Mouse (Mus musculus): ENCODE results near the gene Trappc13. TPM values are rescaled to one million over a fixed set of nuclear protein-coding genes. Genes with fewer than 3 reads are reported as not detected.

Gene Trappc13
- polyA plus RNA-seq, 1 experiment from 2014 or later = 60.5 TPM

- no peak for ATAC-seq (ENCODE audit: low FRiP score, low TSS enrichment)
- H3K4me1 ChIP-seq (ENCODE audit: insufficient read depth, low read length) = peaks cover 9% of the 10 kb centered on the region
- 75% methylated on average over 20 of the region's 20 CpGs for WGBS
These were observed 54.4 kb downstream of the Trappc13 start for GRCm38 (mm10) chr13:104123662-104124381.

GRCm38 (mm10) chr13:104122078-104122840 is 56.0 kb downstream of the Trappc13 start:
- ATAC-seq (ENCODE audit: low FRiP score, low TSS enrichment) = peak; percentile 91
- Histone ChIP-seq H3K9ac (replicated peaks; ENCODE audit: low read length) (peak overlapping the region; percentile 46), H3K36me3 (ENCODE audit: insufficient read depth, low read length) (0 out of 2 replicates have a peak, but pooled peaks cover 2% of the 10 kb centered on the region), H3K9me3 (ENCODE audit: low read length) (no peaks in the 10 kb centered on the region), H3K27ac (ENCODE audit: low read length) (peak overlapping the region; percentile 29; the same call in 1 of the 2 replicates), H3K4me1 (ENCODE audit: insufficient read depth, low read length) (peaks cover 9% of the 10 kb centered on the region), H3K27me3 (ENCODE audit: insufficient read depth, low read length) (no peaks in the 10 kb centered on the region), H3K4me3 (ENCODE audit: low read length) (peak overlapping the region; percentile 23; the same call in 1 of the 2 replicates), H3K4me2 (replicated peaks; ENCODE audit: low read depth, low read length) (peak overlapping the region; percentile 45)
- 22% methylated on average over 17 of the region's 17 CpGs for WGBS

More at GRCm38 (mm10) chr13:104123662-104124381, 54.4 kb downstream of the Trappc13 start:
- H3K4me3 ChIP-seq (ENCODE audit: low read length) = no peak overlapping the region
- no peaks in the 10 kb centered on the region for H3K27me3 ChIP-seq (ENCODE audit: insufficient read depth, low read length)
- no peak overlapping the region for H3K4me2 ChIP-seq (replicated peaks; ENCODE audit: low read depth, low read length)
- no peak overlapping the region for H3K9ac ChIP-seq (replicated peaks; ENCODE audit: low read length)
- H3K27ac ChIP-seq (ENCODE audit: low read length) = no peak overlapping the region
- H3K36me3 ChIP-seq (ENCODE audit: insufficient read depth, low read length) = no peaks in the 10 kb centered on the region
- no peaks in the 10 kb centered on the region for H3K9me3 ChIP-seq (ENCODE audit: low read length)

- Histone ChIP-seq H3K27ac (ENCODE audit: low read length) (no peak overlapping the region), H3K4me1 (ENCODE audit: insufficient read depth, low read length) (no peaks in the 10 kb centered on the region), H3K9me3 (ENCODE audit: low read length) (no peaks in the 10 kb centered on the region), H3K27me3 (ENCODE audit: insufficient read depth, low read length) (no peaks in the 10 kb centered on the region), H3K4me2 (replicated peaks; ENCODE audit: low read depth, low read length) (no peak overlapping the region), H3K4me3 (ENCODE audit: low read length) (no peak overlapping the region), H3K9ac (replicated peaks; ENCODE audit: low read length) (no peak overlapping the region), H3K36me3 (ENCODE audit: insufficient read depth, low read length) (0 out of 2 replicates have a peak, but pooled peaks cover 5% of the 10 kb centered on the region)
- WGBS = 95% methylated on average over 2 of the region's 2 CpGs
- ATAC-seq (ENCODE audit: low FRiP score, low TSS enrichment) = no peak
These were observed 63.4 kb downstream of the Trappc13 start for GRCm38 (mm10) chr13:104114827-104115226.

GRCm38 (mm10) chr13:104113782-104114181 is 64.5 kb downstream of the Trappc13 start:
- H3K36me3 ChIP-seq (ENCODE audit: insufficient read depth, low read length) = 0 out of 2 replicates have a peak, but pooled peaks cover 5% of the 10 kb centered on the region
- no peaks in the 10 kb centered on the region for H3K9me3 ChIP-seq (ENCODE audit: low read length)
- no peak overlapping the region for H3K27ac ChIP-seq (ENCODE audit: low read length)
- no peak overlapping the region for H3K4me3 ChIP-seq (ENCODE audit: low read length)
- no peak for ATAC-seq (ENCODE audit: low FRiP score, low TSS enrichment)
- H3K9ac ChIP-seq (replicated peaks; ENCODE audit: low read length) = no peak overlapping the region
- H3K27me3 ChIP-seq (ENCODE audit: insufficient read depth, low read length) = no peaks in the 10 kb centered on the region
- H3K4me1 ChIP-seq (ENCODE audit: insufficient read depth, low read length) = no peaks in the 10 kb centered on the region; the same call in 1 of the 2 replicates
- 86% methylated on average over 4 of the region's 4 CpGs for WGBS
- H3K4me2 ChIP-seq (replicated peaks; ENCODE audit: low read depth, low read length) = no peak overlapping the region

- Histone ChIP-seq H3K9me3 (ENCODE audit: low read length) (no peaks in the 10 kb centered on the region), H3K9ac (replicated peaks; ENCODE audit: low read length) (no peak overlapping the region), H3K4me3 (ENCODE audit: low read length) (no peak overlapping the region), H3K36me3 (ENCODE audit: insufficient read depth, low read length) (0 out of 2 replicates have a peak, but pooled peaks cover 2% of the 10 kb centered on the region), H3K4me2 (replicated peaks; ENCODE audit: low read depth, low read length) (no peak overlapping the region), H3K27me3 (ENCODE audit: insufficient read depth, low read length) (no peaks in the 10 kb centered on the region), H3K4me1 (ENCODE audit: insufficient read depth, low read length) (peaks cover 5% of the 10 kb centered on the region; the same call in 1 of the 2 replicates), H3K27ac (ENCODE audit: low read length) (no peak overlapping the region)
- no peak for ATAC-seq (ENCODE audit: low FRiP score, low TSS enrichment)
- WGBS = 66% methylated on average over 12 of the region's 12 CpGs
These were observed 65.9 kb downstream of the Trappc13 start for GRCm38 (mm10) chr13:104112266-104112900.

- Histone ChIP-seq H3K4me3 (ENCODE audit: low read length) (peak overlapping the region; percentile 93), H3K27ac (ENCODE audit: low read length) (no peak overlapping the region), H3K36me3 (ENCODE audit: insufficient read depth, low read length) (no peaks in the 10 kb centered on the region), H3K9me3 (ENCODE audit: low read length) (no peaks in the 10 kb centered on the region), H3K4me1 (ENCODE audit: insufficient read depth, low read length) (peaks cover 5% of the 10 kb centered on the region; the same call in 1 of the 2 replicates), H3K4me2 (replicated peaks; ENCODE audit: low read depth, low read length) (peak overlapping the region; percentile 100), H3K9ac (replicated peaks; ENCODE audit: low read length) (peak overlapping the region; percentile 77; the same call in 1 of the 2 replicates), H3K27me3 (ENCODE audit: insufficient read depth, low read length) (no peaks in the 10 kb centered on the region)
- WGBS = 37% methylated on average over 7 of the region's 7 CpGs
- ATAC-seq (ENCODE audit: low FRiP score, low TSS enrichment) = no peak
These were observed 67.7 kb downstream of the Trappc13 start for GRCm38 (mm10) chr13:104110526-104110925.

DNA sequence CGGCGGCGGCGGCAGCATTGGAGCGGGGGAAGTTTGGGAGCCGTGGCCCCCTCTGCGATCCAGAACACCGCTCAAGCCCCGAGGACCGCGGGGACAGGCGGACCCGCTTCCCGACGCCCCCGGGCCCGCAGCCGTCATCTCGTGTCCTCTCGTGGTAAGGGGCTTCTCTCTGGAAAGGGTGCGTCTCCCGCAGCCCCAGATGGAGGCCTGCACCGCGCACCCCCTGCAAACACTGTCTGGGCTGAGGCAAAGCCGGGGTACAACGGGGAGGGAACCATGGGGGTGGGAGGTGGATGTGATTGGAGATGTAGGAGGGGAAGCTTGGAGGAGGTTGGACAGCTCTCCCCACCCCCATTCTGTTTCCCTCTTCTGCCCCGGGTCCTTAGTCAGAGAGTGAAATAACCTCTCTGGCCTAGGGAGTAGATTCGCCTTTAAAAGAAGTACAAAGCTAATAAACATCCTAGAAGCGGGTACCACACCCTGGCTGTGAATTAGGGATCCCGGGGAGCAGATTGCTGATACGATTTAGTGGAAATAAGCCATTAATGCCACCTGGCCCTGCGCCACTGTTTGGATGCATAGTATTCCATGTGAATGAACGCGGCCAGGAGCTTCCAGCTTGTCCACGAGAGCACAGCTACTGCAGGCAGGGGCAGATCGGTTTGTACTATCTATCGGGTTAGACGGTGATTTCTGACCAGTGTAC is 68.3 kb downstream of the Trappc13 start:
- Histone ChIP-seq H3K9me3 (ENCODE audit: low read length) (no peaks in the 10 kb centered on the region), H3K27ac (ENCODE audit: low read length) (0 out of 2 replicates have a peak overlapping the region, but pooled peaks have one; percentile 28), H3K9ac (replicated peaks; ENCODE audit: low read length) (peak overlapping the region; percentile 77), H3K4me3 (ENCODE audit: low read length) (peak overlapping the region; percentile 93), H3K4me2 (replicated peaks; ENCODE audit: low read depth, low read length) (peak overlapping the region; percentile 100), H3K27me3 (ENCODE audit: insufficient read depth, low read length) (no peaks in the 10 kb centered on the region), H3K36me3 (ENCODE audit: insufficient read depth, low read length) (0 out of 2 replicates have a peak, but pooled peaks cover 3% of the 10 kb centered on the region), H3K4me1 (ENCODE audit: insufficient read depth, low read length) (peaks cover 5% of the 10 kb centered on the region; the same call in 1 of the 2 replicates)
- ATAC-seq (ENCODE audit: low FRiP score, low TSS enrichment) = peak; percentile 78
- under 1% methylated on average over 34 of the region's 38 CpGs for WGBS

GRCm38 (mm10) chr13:104109288-104109815 is 68.9 kb downstream of the Trappc13 start, which contains the start of the genes Nln and Sgtb:
TSS of gene Nln (minus strand) at chr13:104109614.
TSS of gene Sgtb (plus strand) at chr13:104109741.
- H3K36me3 ChIP-seq (ENCODE audit: insufficient read depth, low read length) = peaks cover 6% of the 10 kb centered on the region; the same call in 1 of the 2 replicates
- peak within 1 kb of the TSS; percentile 93 for H3K4me3 ChIP-seq (ENCODE audit: low read length)
- WGBS = 0% methylated on average over 31 of the region's 44 CpGs
- no peaks in the 10 kb centered on the region for H3K27me3 ChIP-seq (ENCODE audit: insufficient read depth, low read length)
- ATAC-seq (ENCODE audit: low FRiP score, low TSS enrichment) = peak; percentile 99
- H3K4me2 ChIP-seq (replicated peaks; ENCODE audit: low read depth, low read length) = peak within 1 kb of the TSS; percentile 100
- peaks cover 5% of the 10 kb centered on the region; the same call in 1 of the 2 replicates for H3K4me1 ChIP-seq (ENCODE audit: insufficient read depth, low read length)
- peaks cover 1% of the 10 kb centered on the region; the same call in 1 of the 2 replicates for H3K9me3 ChIP-seq (ENCODE audit: low read length)
- peak within 1 kb of the TSS; percentile 72 for H3K27ac ChIP-seq (ENCODE audit: low read length)
- peak within 1 kb of the TSS; percentile 83 for H3K9ac ChIP-seq (replicated peaks; ENCODE audit: low read length)
